Mouse (Mus musculus): ENCODE results near the gene Themis. TPM values are rescaled to one million over a fixed set of nuclear protein-coding genes. Genes with fewer than 3 reads are reported as not detected.
A peak's percentile ranks its signal among the peaks of the same experiment; 100 is the strongest.

Themis gene
- polyA plus RNA-seq, 1 experiment: 0.01 TPM

GRCm38 (mm10) chr10:28649109-28649899, 18.9 kb upstream of the Themis start:
- H3ac ChIP-seq (ENCODE audit: control insufficient read depth, insufficient read length): no peak overlapping the region
- no peaks in the 10 kb centered on the region for H3K36me3 ChIP-seq (ENCODE audit: control insufficient read depth, insufficient read depth)
- H3K4me3 ChIP-seq: no peak overlapping the region
- H3K27me3 ChIP-seq (ENCODE audit: control insufficient read depth, insufficient read depth, insufficient read length): no peaks in the 10 kb centered on the region
- H3K4me2 ChIP-seq (ENCODE audit: low read depth): no peak overlapping the region
- H3K79me2 ChIP-seq (ENCODE audit: control insufficient read depth, insufficient read depth): no peaks in the 10 kb centered on the region
- TF ChIP-seq MYOG (IDR thresholded peaks at IDR 0.05; ENCODE audit: control insufficient read depth in 1 of 3, insufficient read depth in 1 of 3, insufficient read length in 2 of 3, low read depth in 2 of 3) (peak in 1 of 3 experiments; percentile 34), E2F4 (IDR thresholded peaks at IDR 0.05; ENCODE audit: insufficient read depth) (no peak), MYOD1 (IDR thresholded peaks at IDR 0.05; ENCODE audit: control insufficient read depth in 1 of 3, insufficient read length in 2 of 3, low read depth in 2 of 3) (peak in 1 of 3 experiments; percentile 61)

- H3K4me2 ChIP-seq (ENCODE audit: low read depth): no peak overlapping the region
- no peak for TF ChIP-seq REST (IDR thresholded peaks at IDR 0.05; ENCODE audit: insufficient read depth, insufficient read length)
- no peak for TF ChIP-seq TCF12 (IDR thresholded peaks at IDR 0.05; ENCODE audit: insufficient read depth, poor library complexity, severe bottlenecking)
- no peak overlapping the region for H3ac ChIP-seq (ENCODE audit: control insufficient read depth, insufficient read length)
- no peaks in the 10 kb centered on the region for H3K36me3 ChIP-seq (ENCODE audit: control insufficient read depth, insufficient read depth)
- H3K79me2 ChIP-seq (ENCODE audit: control insufficient read depth, insufficient read depth): no peaks in the 10 kb centered on the region
- no peaks in the 10 kb centered on the region for H3K27me3 ChIP-seq (ENCODE audit: control insufficient read depth, insufficient read depth, insufficient read length)
- no peak overlapping the region for H3K4me3 ChIP-seq
These were observed 18.3 kb upstream of the Themis start for GRCm38 (mm10) chr10:28649900-28650160.

GRCm38 (mm10) chr10:28651910-28652309, 16.2 kb upstream of the Themis start:
- Histone ChIP-seq H3K4me3 (no peak overlapping the region), H3K27me3 (ENCODE audit: control insufficient read depth, insufficient read depth, insufficient read length) (no peaks in the 10 kb centered on the region), H3K4me2 (ENCODE audit: low read depth) (no peak overlapping the region), H3K36me3 (ENCODE audit: control insufficient read depth, insufficient read depth) (no peaks in the 10 kb centered on the region), H3ac (ENCODE audit: control insufficient read depth, insufficient read length) (no peak overlapping the region), H3K79me2 (ENCODE audit: control insufficient read depth, insufficient read depth) (no peaks in the 10 kb centered on the region)
- TF ChIP-seq SRF (IDR thresholded peaks at IDR 0.05; ENCODE audit: control insufficient read depth, insufficient read length, low read depth) (no peak), MYOD1 (IDR thresholded peaks at IDR 0.05; ENCODE audit: control insufficient read depth in 1 of 3, insufficient read length in 2 of 3, low read depth in 2 of 3) (peak in 2 of 3 experiments; percentile 43 to 72), POLR2A (IDR thresholded peaks at IDR 0.05; ENCODE audit: insufficient read length, low read depth) (no peak), CEBPB (IDR thresholded peaks at IDR 0.05; ENCODE audit: insufficient read depth, poor library complexity, severe bottlenecking) (peak; percentile 78), TCF3 (IDR thresholded peaks at IDR 0.05; ENCODE audit: insufficient read length, low read depth) (no peak), USF1 (IDR thresholded peaks at IDR 0.05; ENCODE audit: low read depth) (no peak), MAX (IDR thresholded peaks at IDR 0.05; ENCODE audit: low read depth) (no peak), E2F4 (IDR thresholded peaks at IDR 0.05; ENCODE audit: insufficient read depth) (no peak), MYOG (IDR thresholded peaks at IDR 0.05; ENCODE audit: control insufficient read depth in 1 of 3, insufficient read depth in 1 of 3, insufficient read length in 2 of 3, low read depth in 2 of 3) (peak in 2 of 3 experiments; percentile 46 to 60), REST (IDR thresholded peaks at IDR 0.05; ENCODE audit: insufficient read depth, insufficient read length) (no peak), TCF12 (IDR thresholded peaks at IDR 0.05; ENCODE audit: insufficient read depth, poor library complexity, severe bottlenecking) (peak; percentile 28), POLR2AphosphoS2 (IDR thresholded peaks at IDR 0.05; ENCODE audit: insufficient read length, low read depth) (no peak)

DNA sequence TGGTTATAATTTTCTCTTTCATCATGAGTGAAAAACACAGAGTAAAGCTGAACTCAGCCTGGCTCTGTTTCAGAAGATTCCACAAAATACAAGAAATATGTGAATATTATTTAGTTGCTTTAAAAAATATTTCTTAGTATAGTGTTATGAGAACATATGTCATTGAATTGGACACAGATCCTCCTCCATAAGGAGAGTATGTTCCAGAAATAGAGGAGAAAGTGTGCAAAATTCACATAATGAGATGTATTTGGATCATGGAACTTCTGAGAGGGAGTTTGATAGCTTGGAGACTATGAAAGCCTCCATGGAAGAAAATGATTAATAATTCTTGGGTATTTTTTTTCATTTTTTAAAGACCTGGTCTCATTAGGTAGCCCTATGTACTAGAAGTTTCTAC, 13.4 kb upstream of the Themis start:
- H3K36me3 ChIP-seq (ENCODE audit: control insufficient read depth, insufficient read depth): no peaks in the 10 kb centered on the region

DNA sequence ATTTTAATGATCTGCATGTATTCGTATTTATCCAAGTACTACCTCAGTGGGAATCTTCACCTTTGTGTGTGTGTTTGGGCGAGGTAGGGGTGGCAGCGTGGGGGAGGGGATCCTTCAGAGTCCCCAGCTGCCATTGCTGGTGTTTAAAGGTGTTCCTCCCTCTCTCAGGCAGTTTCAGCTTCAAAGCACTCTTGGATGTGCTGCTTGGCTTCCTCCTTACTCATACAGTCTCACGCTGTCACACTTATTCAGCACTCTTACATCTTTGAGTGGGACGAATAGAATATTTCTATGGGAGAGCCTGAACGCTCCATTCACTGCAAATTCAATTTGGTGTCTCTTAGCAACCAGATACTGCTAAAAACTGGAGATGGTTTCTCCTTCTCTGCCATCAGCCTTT, 3.0 kb upstream of the Themis start:
- Histone ChIP-seq H3K27me3 (ENCODE audit: control insufficient read depth, insufficient read depth, insufficient read length) (no peaks in the 10 kb centered on the region), H3ac (ENCODE audit: control insufficient read depth, insufficient read length) (no peak overlapping the region), H3K4me3 (no peak overlapping the region), H3K4me2 (ENCODE audit: low read depth) (no peak overlapping the region), H3K36me3 (ENCODE audit: control insufficient read depth, insufficient read depth) (no peaks in the 10 kb centered on the region), H3K79me2 (ENCODE audit: control insufficient read depth, insufficient read depth) (no peaks in the 10 kb centered on the region)
- no peak for TF ChIP-seq SRF (IDR thresholded peaks at IDR 0.05; ENCODE audit: control insufficient read depth, insufficient read length, low read depth)
- no peak for TF ChIP-seq POLR2A (IDR thresholded peaks at IDR 0.05; ENCODE audit: insufficient read length, low read depth)
- TF ChIP-seq USF1 (IDR thresholded peaks at IDR 0.05; ENCODE audit: low read depth): no peak
- TF ChIP-seq POLR2AphosphoS2 (IDR thresholded peaks at IDR 0.05; ENCODE audit: insufficient read length, low read depth): no peak
- no peak for TF ChIP-seq CEBPB (IDR thresholded peaks at IDR 0.05; ENCODE audit: insufficient read depth, poor library complexity, severe bottlenecking)
- no peak for TF ChIP-seq TCF12 (IDR thresholded peaks at IDR 0.05; ENCODE audit: insufficient read depth, poor library complexity, severe bottlenecking)
- no peak for TF ChIP-seq TCF3 (IDR thresholded peaks at IDR 0.05; ENCODE audit: insufficient read length, low read depth)
- no peak for TF ChIP-seq E2F4 (IDR thresholded peaks at IDR 0.05; ENCODE audit: insufficient read depth)
- TF ChIP-seq REST (IDR thresholded peaks at IDR 0.05; ENCODE audit: insufficient read depth, insufficient read length): no peak
- TF ChIP-seq MYOD1 (IDR thresholded peaks at IDR 0.05; ENCODE audit: control insufficient read depth in 1 of 3, insufficient read length in 2 of 3, low read depth in 2 of 3): no peak
- TF ChIP-seq MAX (IDR thresholded peaks at IDR 0.05; ENCODE audit: low read depth): no peak
- no peak for TF ChIP-seq MYOG (IDR thresholded peaks at IDR 0.05; ENCODE audit: control insufficient read depth in 1 of 3, insufficient read depth in 1 of 3, insufficient read length in 2 of 3, low read depth in 2 of 3)

More for the DNA sequence above, 13.4 kb upstream of the Themis start:
- H3K27me3 ChIP-seq (ENCODE audit: control insufficient read depth, insufficient read depth, insufficient read length): no peaks in the 10 kb centered on the region
- H3K4me2 ChIP-seq (ENCODE audit: low read depth): no peak overlapping the region
- no peaks in the 10 kb centered on the region for H3K79me2 ChIP-seq (ENCODE audit: control insufficient read depth, insufficient read depth)
- H3ac ChIP-seq (ENCODE audit: control insufficient read depth, insufficient read length): no peak overlapping the region
- TF ChIP-seq REST (IDR thresholded peaks at IDR 0.05; ENCODE audit: insufficient read depth, insufficient read length) (no peak), CEBPB (IDR thresholded peaks at IDR 0.05; ENCODE audit: insufficient read depth, poor library complexity, severe bottlenecking) (no peak), SRF (IDR thresholded peaks at IDR 0.05; ENCODE audit: control insufficient read depth, insufficient read length, low read depth) (no peak), TCF3 (IDR thresholded peaks at IDR 0.05; ENCODE audit: insufficient read length, low read depth) (no peak), MYOG (IDR thresholded peaks at IDR 0.05; ENCODE audit: control insufficient read depth in 1 of 3, insufficient read depth in 1 of 3, insufficient read length in 2 of 3, low read depth in 2 of 3) (no peak), MYOD1 (IDR thresholded peaks at IDR 0.05; ENCODE audit: control insufficient read depth in 1 of 3, insufficient read length in 2 of 3, low read depth in 2 of 3) (no peak), POLR2AphosphoS2 (IDR thresholded peaks at IDR 0.05; ENCODE audit: insufficient read length, low read depth) (no peak), TCF12 (IDR thresholded peaks at IDR 0.05; ENCODE audit: insufficient read depth, poor library complexity, severe bottlenecking) (no peak), E2F4 (IDR thresholded peaks at IDR 0.05; ENCODE audit: insufficient read depth) (no peak), MAX (IDR thresholded peaks at IDR 0.05; ENCODE audit: low read depth) (no peak), POLR2A (IDR thresholded peaks at IDR 0.05; ENCODE audit: insufficient read length, low read depth) (no peak), USF1 (IDR thresholded peaks at IDR 0.05; ENCODE audit: low read depth) (no peak)
- H3K4me3 ChIP-seq: no peak overlapping the region

All from myocyte (in vitro differentiated cells).